Mouse (Mus musculus) heart, embryonic 13.5 days (tissue): ENCODE data around the gene Ankrd10. TPM values are rescaled to one million over a fixed set of nuclear protein-coding genes. Genes with fewer than 3 reads are reported as not detected.

Source experiments
- ATAC-seq: fragments of 200-750 bp; cut with Nextera tagmentation; 2 replicates; pipeline ENCODE4 v1.8.0; 2017; ENCODE audit warnings: moderate TSS enrichment; ENCODE audit not compliant: insufficient number of reproducible peaks, low FRiP score, low TSS enrichment; ENCODE audit errors: extremely low read depth
- H3K27ac ChIP-seq: fragments of 300-500 bp; sonication (generic); replicated peaks from 2 replicates; pipeline ENCODE4 v1.5.1; 2015; ENCODE audit warnings: moderate library complexity, mild to moderate bottlenecking, inconsistent platforms
- H3K27me3 ChIP-seq: fragments of 300-500 bp; sonication (generic); replicated peaks from 2 replicates; pipeline ENCODE4 v1.6.1; 2015; ENCODE audit warnings: mild to moderate bottlenecking, inconsistent platforms
- H3K36me3 ChIP-seq: fragments of 300-500 bp; sonication (generic); 2 replicates; pipeline ENCODE4 v1.6.1; 2015; ENCODE audit warnings: mild to moderate bottlenecking, inconsistent platforms
- H3K4me1 ChIP-seq: fragments of 300-500 bp; sonication (generic); 2 replicates; pipeline ENCODE4 v1.6.1; 2015; ENCODE audit warnings: inconsistent platforms
- H3K4me2 ChIP-seq: fragments of 300-500 bp; sonication (generic); 2 replicates; pipeline ENCODE4 v1.6.1; 2015; ENCODE audit warnings: inconsistent platforms, mild to moderate bottlenecking, moderate library complexity
- H3K4me3 ChIP-seq: fragments of 300-500 bp; sonication (generic); 2 replicates; pipeline ENCODE4 v1.5.1; 2015; ENCODE audit warnings: moderate library complexity, mild to moderate bottlenecking, inconsistent platforms
- H3K9ac ChIP-seq: fragments of 300-500 bp; sonication (generic); 2 replicates; pipeline ENCODE4 v1.6.1; 2015; ENCODE audit warnings: inconsistent platforms, mild to moderate bottlenecking, moderate library complexity
- H3K9me3 ChIP-seq: fragments of 300-500 bp; sonication (generic); 2 replicates; pipeline ENCODE4 v1.6.1; 2016; ENCODE audit warnings: inconsistent platforms
- WGBS: fragments of 180-500 bp; shearing (Covaris S2); methylation state at CpG from one replicate; pipeline ENCODE4 v1.1.7; 2015; ENCODE audit warnings: mixed read lengths; 5-methylcytosine and 5-hydroxymethylcytosine counted together
- polyA plus RNA-seq: library from polyadenylated mRNA; unstranded; fragments of >200 nt; fragmentation: Nextera tagmentation; extraction: Ambion mirVana; gene quantifications from 2 replicates; pipeline ENCODE4 v1.2.1, GENCODE M21; 2015

Ankrd10 gene
- polyA plus RNA-seq, 1 experiment from 2014 or later, result 51.4 TPM

GRCm38 (mm10) chr8:11634331-11635011 lies 1.1 kb downstream of the Ankrd10 start:
- Histone ChIP-seq H3K4me3 (peak overlapping the region; percentile 97), H3K36me3 (peaks cover 27% of the 10 kb centered on the region), H3K4me1 (peaks cover 54% of the 10 kb centered on the region), H3K27ac (peak overlapping the region; percentile 99), H3K27me3 (no peaks in the 10 kb centered on the region), H3K4me2 (peak overlapping the region; percentile 94), H3K9ac (peak overlapping the region; percentile 97), H3K9me3 (no peaks in the 10 kb centered on the region)
- under 1% methylated on average over 39 of the region's 39 CpGs for WGBS
- no peak for ATAC-seq

- Histone ChIP-seq H3K27me3 (no peaks in the 10 kb centered on the region), H3K9me3 (no peaks in the 10 kb centered on the region), H3K27ac (peak overlapping the region; percentile 99), H3K4me3 (peak overlapping the region; percentile 97), H3K9ac (peak overlapping the region; percentile 97), H3K4me1 (peaks cover 63% of the 10 kb centered on the region), H3K4me2 (peak overlapping the region; percentile 94), H3K36me3 (peaks cover 37% of the 10 kb centered on the region)
- ATAC-seq, result no peak
- 43% methylated on average over 7 of the region's 7 CpGs for WGBS
These were observed 2.1 kb downstream of the Ankrd10 start for GRCm38 (mm10) chr8:11633414-11633813.

GRCm38 (mm10) chr8:11632406-11632805 lies 3.2 kb downstream of the Ankrd10 start:
- peaks cover 46% of the 10 kb centered on the region for H3K36me3 ChIP-seq
- WGBS, result 7% methylated on average over 2 of the region's 2 CpGs
- peaks cover 63% of the 10 kb centered on the region for H3K4me1 ChIP-seq
- peak overlapping the region; percentile 97 for H3K9ac ChIP-seq
- H3K4me3 ChIP-seq, result peak overlapping the region; percentile 97
- no peak for ATAC-seq
- peak overlapping the region; percentile 99 for H3K27ac ChIP-seq
- H3K27me3 ChIP-seq, result no peaks in the 10 kb centered on the region
- H3K4me2 ChIP-seq, result peak overlapping the region; percentile 94
- H3K9me3 ChIP-seq, result no peaks in the 10 kb centered on the region

- peaks cover 59% of the 10 kb centered on the region for H3K4me1 ChIP-seq
- H3K36me3 ChIP-seq, result peaks cover 71% of the 10 kb centered on the region
- H3K9ac ChIP-seq, result no peak overlapping the region
- no peaks in the 10 kb centered on the region for H3K9me3 ChIP-seq
- H3K27me3 ChIP-seq, result no peaks in the 10 kb centered on the region
- H3K4me2 ChIP-seq, result no peak overlapping the region
- H3K27ac ChIP-seq, result no peak overlapping the region
- WGBS, result 75% methylated on average over 5 of the region's 5 CpGs
- no peak for ATAC-seq
- H3K4me3 ChIP-seq, result no peak overlapping the region
These were observed 6.4 kb downstream of the Ankrd10 start for GRCm38 (mm10) chr8:11629206-11629605.

GRCm38 (mm10) chr8:11628506-11629132 lies 6.9 kb downstream of the Ankrd10 start:
- 0 out of 2 replicates have a peak overlapping the region, but pooled peaks have one; percentile 8 for H3K9ac ChIP-seq
- H3K4me3 ChIP-seq, result no peak overlapping the region
- WGBS, result 76% methylated on average over 7 of the region's 7 CpGs
- H3K4me1 ChIP-seq, result peaks cover 54% of the 10 kb centered on the region
- ATAC-seq, result no peak
- H3K27ac ChIP-seq, result no peak overlapping the region
- no peak overlapping the region for H3K4me2 ChIP-seq
- peaks cover 71% of the 10 kb centered on the region for H3K36me3 ChIP-seq
- no peaks in the 10 kb centered on the region for H3K27me3 ChIP-seq
- H3K9me3 ChIP-seq, result no peaks in the 10 kb centered on the region

GRCm38 (mm10) chr8:11627717-11628116 lies 7.8 kb downstream of the Ankrd10 start:
- Histone ChIP-seq H3K36me3 (peaks cover 73% of the 10 kb centered on the region), H3K4me2 (no peak overlapping the region), H3K27me3 (no peaks in the 10 kb centered on the region), H3K4me1 (peaks cover 52% of the 10 kb centered on the region), H3K4me3 (no peak overlapping the region), H3K27ac (no peak overlapping the region), H3K9ac (no peak overlapping the region), H3K9me3 (no peaks in the 10 kb centered on the region)
- 78% methylated on average over 9 of the region's 9 CpGs for WGBS
- ATAC-seq, result no peak

GRCm38 (mm10) chr8:11625084-11625483 lies 10.5 kb downstream of the Ankrd10 start:
- H3K9me3 ChIP-seq, result no peaks in the 10 kb centered on the region
- no peak overlapping the region for H3K9ac ChIP-seq
- WGBS, result 49% methylated on average over 4 of the region's 4 CpGs
- H3K4me2 ChIP-seq, result no peak overlapping the region
- ATAC-seq, result no peak
- H3K4me3 ChIP-seq, result no peak overlapping the region
- H3K27me3 ChIP-seq, result no peaks in the 10 kb centered on the region
- H3K27ac ChIP-seq, result no peak overlapping the region
- peaks cover 34% of the 10 kb centered on the region for H3K4me1 ChIP-seq
- H3K36me3 ChIP-seq, result peaks cover 79% of the 10 kb centered on the region

GRCm38 (mm10) chr8:11619091-11619490 lies 16.5 kb downstream of the Ankrd10 start:
- 90% methylated on average over 3 of the region's 3 CpGs for WGBS

GRCm38 (mm10) chr8:11618063-11618462 lies 17.5 kb downstream of the Ankrd10 start:
- Histone ChIP-seq H3K27me3 (no peaks in the 10 kb centered on the region), H3K9me3 (no peaks in the 10 kb centered on the region), H3K4me3 (no peak overlapping the region), H3K27ac (no peak overlapping the region), H3K9ac (no peak overlapping the region), H3K4me1 (peaks cover 8% of the 10 kb centered on the region; the same call in 1 of the 2 replicates), H3K4me2 (no peak overlapping the region), H3K36me3 (peaks cover 94% of the 10 kb centered on the region)
- 89% methylated on average over 2 of the region's 2 CpGs for WGBS
- no peak for ATAC-seq

More at GRCm38 (mm10) chr8:11619091-11619490, 16.5 kb downstream of the Ankrd10 start:
- Histone ChIP-seq H3K36me3 (peaks cover 87% of the 10 kb centered on the region), H3K4me3 (no peak overlapping the region), H3K4me2 (no peak overlapping the region), H3K4me1 (peaks cover 11% of the 10 kb centered on the region), H3K27me3 (no peaks in the 10 kb centered on the region), H3K9ac (no peak overlapping the region), H3K27ac (no peak overlapping the region), H3K9me3 (no peaks in the 10 kb centered on the region)
- no peak for ATAC-seq

GRCm38 (mm10) chr8:11616294-11616693 lies 19.3 kb downstream of the Ankrd10 start:
- peaks cover 95% of the 10 kb centered on the region for H3K36me3 ChIP-seq
- H3K4me2 ChIP-seq, result no peak overlapping the region
- WGBS, result 3% methylated on average over 1 of the region's 1 CpGs
- H3K27ac ChIP-seq, result no peak overlapping the region
- ATAC-seq, result no peak
- no peak overlapping the region for H3K9ac ChIP-seq
- H3K4me3 ChIP-seq, result no peak overlapping the region
- no peaks in the 10 kb centered on the region for H3K9me3 ChIP-seq
- H3K4me1 ChIP-seq, result no peaks in the 10 kb centered on the region
- no peaks in the 10 kb centered on the region for H3K27me3 ChIP-seq

- ATAC-seq, result no peak
- H3K9me3 ChIP-seq, result no peaks in the 10 kb centered on the region
- H3K27ac ChIP-seq, result no peak overlapping the region
- no peak overlapping the region for H3K4me3 ChIP-seq
- peaks cover 95% of the 10 kb centered on the region for H3K36me3 ChIP-seq
- 81% methylated on average over 6 of the region's 6 CpGs for WGBS
- H3K9ac ChIP-seq, result no peak overlapping the region
- H3K4me2 ChIP-seq, result no peak overlapping the region
- H3K27me3 ChIP-seq, result no peaks in the 10 kb centered on the region
- no peaks in the 10 kb centered on the region for H3K4me1 ChIP-seq
These were observed 21.3 kb downstream of the Ankrd10 start for GRCm38 (mm10) chr8:11614126-11614835.
